Mouse (Mus musculus): ENCODE data around the gene Ikzf1. TPM values are rescaled to one million over a fixed set of nuclear protein-coding genes. Genes with fewer than 3 reads are reported as not detected.
A peak's percentile ranks its signal among the peaks of the same experiment; 100 is the strongest.

The Ikzf1 gene
- polyA plus RNA-seq, 1 experiment, result 3.8 TPM

- DNase-seq (ENCODE audit: low read depth), result no peak
- no peak for TF ChIP-seq CTCF (IDR thresholded peaks at IDR 0.05; ENCODE audit: borderline replicate concordance, extremely low read depth, insufficient read depth, insufficient read length)
- TF ChIP-seq POLR2A (IDR thresholded peaks at IDR 0.05; ENCODE audit: borderline replicate concordance, extremely low read depth, insufficient read depth, insufficient read length, poor library complexity, severe bottlenecking), result no peak
Observed at GRCm38 (mm10) chr11:11794626-11795025, 109.8 kb downstream of the Ikzf1 start.

GRCm38 (mm10) chr11:11798690-11799089, 113.9 kb downstream of the Ikzf1 start:
- DNase-seq (ENCODE audit: low read depth), result no peak

GRCm38 (mm10) chr11:11800304-11800703, 115.5 kb downstream of the Ikzf1 start:
- DNase-seq (ENCODE audit: low read depth), result no peak
- TF ChIP-seq CTCF (IDR thresholded peaks at IDR 0.05; ENCODE audit: borderline replicate concordance, extremely low read depth, insufficient read depth, insufficient read length) (no peak), POLR2A (IDR thresholded peaks at IDR 0.05; ENCODE audit: borderline replicate concordance, extremely low read depth, insufficient read depth, insufficient read length, poor library complexity, severe bottlenecking) (no peak)

More at GRCm38 (mm10) chr11:11798690-11799089, 113.9 kb downstream of the Ikzf1 start:
- no peak for TF ChIP-seq CTCF (IDR thresholded peaks at IDR 0.05; ENCODE audit: borderline replicate concordance, extremely low read depth, insufficient read depth, insufficient read length)
- TF ChIP-seq POLR2A (IDR thresholded peaks at IDR 0.05; ENCODE audit: borderline replicate concordance, extremely low read depth, insufficient read depth, insufficient read length, poor library complexity, severe bottlenecking), result no peak

GRCm38 (mm10) chr11:11801067-11801466, 116.3 kb downstream of the Ikzf1 start:
- no peak for DNase-seq (ENCODE audit: low read depth)
- no peak for TF ChIP-seq CTCF (IDR thresholded peaks at IDR 0.05; ENCODE audit: borderline replicate concordance, extremely low read depth, insufficient read depth, insufficient read length)
- no peak for TF ChIP-seq POLR2A (IDR thresholded peaks at IDR 0.05; ENCODE audit: borderline replicate concordance, extremely low read depth, insufficient read depth, insufficient read length, poor library complexity, severe bottlenecking)

GRCm38 (mm10) chr11:11804421-11804820, 119.6 kb downstream of the Ikzf1 start:
- TF ChIP-seq CTCF (IDR thresholded peaks at IDR 0.05; ENCODE audit: borderline replicate concordance, extremely low read depth, insufficient read depth, insufficient read length) (no peak), POLR2A (IDR thresholded peaks at IDR 0.05; ENCODE audit: borderline replicate concordance, extremely low read depth, insufficient read depth, insufficient read length, poor library complexity, severe bottlenecking) (no peak)
- DNase-seq (ENCODE audit: low read depth), result no peak

- no peak for TF ChIP-seq POLR2A (IDR thresholded peaks at IDR 0.05; ENCODE audit: borderline replicate concordance, extremely low read depth, insufficient read depth, insufficient read length, poor library complexity, severe bottlenecking)
- no peak for TF ChIP-seq CTCF (IDR thresholded peaks at IDR 0.05; ENCODE audit: borderline replicate concordance, extremely low read depth, insufficient read depth, insufficient read length)
- no peak for DNase-seq (ENCODE audit: low read depth)
Observed at GRCm38 (mm10) chr11:11805951-11806350, 121.1 kb downstream of the Ikzf1 start.

- no peak for DNase-seq (ENCODE audit: low read depth)
- no peak for TF ChIP-seq POLR2A (IDR thresholded peaks at IDR 0.05; ENCODE audit: borderline replicate concordance, extremely low read depth, insufficient read depth, insufficient read length, poor library complexity, severe bottlenecking)
- TF ChIP-seq CTCF (IDR thresholded peaks at IDR 0.05; ENCODE audit: borderline replicate concordance, extremely low read depth, insufficient read depth, insufficient read length), result no peak
Observed at GRCm38 (mm10) chr11:11808035-11808819, 123.4 kb downstream of the Ikzf1 start.

GRCm38 (mm10) chr11:11808820-11809403, 124.1 kb downstream of the Ikzf1 start, which contains the start of gene Fignl1:
Fignl1 (minus strand) TSS chr11:11808962.
- peak; percentile 34; the same call in 1 of the 2 replicates for TF ChIP-seq POLR2A (IDR thresholded peaks at IDR 0.05; ENCODE audit: borderline replicate concordance, extremely low read depth, insufficient read depth, insufficient read length, poor library complexity, severe bottlenecking)
- peak; percentile 53 for TF ChIP-seq CTCF (IDR thresholded peaks at IDR 0.05; ENCODE audit: borderline replicate concordance, extremely low read depth, insufficient read depth, insufficient read length)
- DNase-seq (ENCODE audit: low read depth), result peak; percentile 98

- DNase-seq (ENCODE audit: low read depth), result peak; percentile 78
- TF ChIP-seq POLR2A (IDR thresholded peaks at IDR 0.05; ENCODE audit: borderline replicate concordance, extremely low read depth, insufficient read depth, insufficient read length, poor library complexity, severe bottlenecking), result no peak
- TF ChIP-seq CTCF (IDR thresholded peaks at IDR 0.05; ENCODE audit: borderline replicate concordance, extremely low read depth, insufficient read depth, insufficient read length), result no peak
Observed at GRCm38 (mm10) chr11:11809404-11810175, 124.8 kb downstream of the Ikzf1 start.

- peak; percentile 93 for DNase-seq (ENCODE audit: low read depth)
- no peak for TF ChIP-seq POLR2A (IDR thresholded peaks at IDR 0.05; ENCODE audit: borderline replicate concordance, extremely low read depth, insufficient read depth, insufficient read length, poor library complexity, severe bottlenecking)
- peak; percentile 95 for TF ChIP-seq CTCF (IDR thresholded peaks at IDR 0.05; ENCODE audit: borderline replicate concordance, extremely low read depth, insufficient read depth, insufficient read length)
Observed at GRCm38 (mm10) chr11:11811906-11812480, 127.2 kb downstream of the Ikzf1 start.

- DNase-seq (ENCODE audit: low read depth), result no peak
- TF ChIP-seq POLR2A (IDR thresholded peaks at IDR 0.05; ENCODE audit: borderline replicate concordance, extremely low read depth, insufficient read depth, insufficient read length, poor library complexity, severe bottlenecking), result no peak
- no peak for TF ChIP-seq CTCF (IDR thresholded peaks at IDR 0.05; ENCODE audit: borderline replicate concordance, extremely low read depth, insufficient read depth, insufficient read length)
Observed at GRCm38 (mm10) chr11:11815737-11816136, 130.9 kb downstream of the Ikzf1 start.
